Mouse (Mus musculus) left cerebral cortex, adult 8-10 months (tissue): ENCODE measurements around the gene F2rl3. TPM values are rescaled to one million over a fixed set of nuclear protein-coding genes. Genes with fewer than 3 reads are reported as not detected.

Experiments used
- DNase-seq, 2 experiments: peaks; one replicate each; pipeline ENCODE4 v3.0.0; 2022; ENCODE audit warnings: low spot score in 2 of 2
- total RNA-seq, 4 experiments: library from RNA; stranded (reverse); gene quantifications; 2 replicates each; pipeline ENCODE4 v1.2.4; 2022

The F2rl3 gene
- under 1 TPM in 1 of 4 experiments, not detected in 3; 0.34 TPM for total RNA-seq

DNA sequence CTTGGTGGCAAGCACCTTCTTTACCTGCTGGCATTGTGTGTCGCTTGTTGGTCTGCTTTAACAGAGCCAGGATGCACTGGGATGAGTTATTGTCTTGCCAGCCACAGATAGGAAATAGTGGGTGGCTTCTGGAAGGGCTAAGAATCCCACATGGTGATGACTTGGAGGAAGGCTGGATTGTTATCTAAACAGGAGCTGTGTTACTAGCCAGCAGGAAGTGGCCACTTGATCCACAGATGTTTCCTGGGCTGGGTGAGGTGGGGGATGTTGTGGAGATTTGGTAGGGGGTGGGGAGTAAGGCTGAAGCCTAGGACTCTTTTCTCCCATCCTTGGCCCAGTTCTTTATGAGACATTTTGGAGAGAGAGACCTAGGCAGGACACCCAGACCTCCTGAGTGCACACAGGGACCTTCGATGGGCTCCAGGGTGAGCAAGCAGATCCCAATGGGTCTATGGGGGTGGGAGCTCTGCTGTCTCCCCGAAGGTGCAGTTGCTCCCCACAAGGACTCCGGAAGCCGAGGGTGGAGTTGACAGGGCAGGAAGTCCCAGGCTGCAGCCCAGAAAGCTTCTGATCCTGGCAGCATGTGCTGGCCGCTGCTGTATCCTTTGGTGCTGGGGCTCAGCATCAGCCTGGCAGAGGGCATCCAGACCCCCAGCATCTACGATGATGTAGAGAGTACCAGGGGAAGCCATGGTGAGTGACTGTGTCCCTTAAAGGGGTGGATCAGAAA, at the start of gene F2rl3:
F2rl3 (plus strand) TSS at position 559 of the 730 bp plus-strand sequence.
- no peak for DNase-seq

- no peak for DNase-seq
Measured at GRCm38 (mm10) chr8:72712569-72712968, 49.1 kb upstream of the F2rl3 start.

GRCm38 (mm10) chr8:72716594-72716993, 45.1 kb upstream of the F2rl3 start:
- DNase-seq: no peak

GRCm38 (mm10) chr8:72720541-72720940, 41.1 kb upstream of the F2rl3 start:
- no peak for DNase-seq

GRCm38 (mm10) chr8:72722769-72723650, 38.7 kb upstream of the F2rl3 start, which contains the start of gene Sin3b:
Gene Sin3b (plus strand): TSS chr8:72723285.
- DNase-seq: peak; percentile 85 to 86

DNA sequence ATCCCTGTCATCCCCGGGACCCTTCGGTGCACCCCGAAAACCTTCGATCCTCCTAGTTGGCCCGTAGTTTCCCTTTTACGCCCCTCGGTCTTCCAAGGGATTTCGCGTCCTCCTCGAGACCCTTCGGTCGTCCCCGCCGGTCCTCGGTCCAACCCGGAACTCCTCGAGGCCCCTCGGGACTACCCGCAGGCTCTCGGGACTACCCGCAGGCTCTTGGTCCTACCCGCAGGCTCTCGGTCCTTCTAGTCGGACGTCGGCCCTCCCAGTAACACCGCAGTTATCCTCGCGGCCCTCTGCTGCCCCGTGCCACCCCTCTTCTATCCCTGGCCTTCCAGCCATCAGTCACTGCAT, 38.1 kb upstream of the F2rl3 start:
- DNase-seq: peak in 1 of 2 experiments; percentile 8

DNA sequence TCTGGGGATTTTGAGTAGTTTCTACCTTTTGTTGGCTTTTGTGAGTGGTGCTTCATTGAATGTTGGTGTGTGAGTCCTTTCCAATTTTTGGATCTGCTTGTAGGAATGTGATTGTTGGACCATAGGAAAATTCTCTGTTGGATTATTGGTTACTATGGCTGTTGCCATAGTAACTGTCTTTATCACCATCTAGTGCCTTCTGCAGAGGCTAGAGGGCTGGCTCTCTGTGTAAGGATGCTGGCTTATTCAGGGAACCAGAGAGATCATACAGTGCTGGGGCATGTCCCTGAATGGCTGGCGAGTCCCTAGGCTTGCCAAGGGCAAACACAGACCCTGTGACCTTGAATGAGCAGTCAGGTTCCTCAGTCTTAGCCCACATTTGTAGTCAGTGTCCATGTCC, 33.0 kb upstream of the F2rl3 start:
- no peak for DNase-seq

DNA sequence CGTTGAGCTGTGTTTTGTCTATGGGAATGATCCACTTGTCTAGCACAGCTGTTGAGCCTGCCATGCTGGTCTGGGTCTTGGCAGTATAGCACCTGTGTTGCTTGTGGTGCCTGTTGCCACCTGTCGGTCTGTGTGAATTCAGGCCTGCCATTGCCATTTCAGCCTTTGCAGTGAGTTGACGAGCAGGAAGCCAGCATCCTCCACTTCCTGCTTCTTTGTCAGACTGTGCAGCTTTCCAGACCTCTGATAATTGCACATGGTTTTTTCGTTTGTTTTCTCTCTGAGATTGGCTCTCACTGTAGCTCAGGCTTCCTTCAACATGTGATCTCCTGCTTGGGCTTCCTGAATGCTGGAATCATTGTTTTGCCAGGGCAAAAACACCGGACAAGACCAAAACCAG, 26.7 kb upstream of the F2rl3 start:
- no peak for DNase-seq

- DNase-seq: no peak
Measured at GRCm38 (mm10) chr8:72736868-72737267, 24.8 kb upstream of the F2rl3 start.

DNA sequence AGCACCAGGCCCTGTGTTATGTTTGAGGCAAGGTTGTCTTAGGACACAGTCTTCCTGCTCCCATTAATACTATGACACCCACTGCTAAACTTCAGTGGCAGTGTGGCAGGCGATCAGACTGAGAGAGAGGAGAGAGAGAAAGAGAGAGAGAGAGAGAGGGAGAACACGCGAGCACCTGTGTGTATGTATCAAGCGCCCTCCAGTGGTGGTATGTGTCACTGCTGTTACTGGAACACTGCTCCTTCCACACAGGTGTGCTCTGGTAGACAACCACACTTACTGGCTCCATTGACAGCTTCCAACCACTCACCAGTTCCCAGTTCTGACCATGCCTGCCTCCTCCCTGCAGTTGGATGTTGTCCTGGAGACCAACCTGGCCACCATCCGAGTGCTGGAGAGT, 15.6 kb upstream of the F2rl3 start:
- DNase-seq: peak; percentile 34 to 35

- DNase-seq: no peak
Measured at GRCm38 (mm10) chr8:72749846-72750245, 11.8 kb upstream of the F2rl3 start.

DNA sequence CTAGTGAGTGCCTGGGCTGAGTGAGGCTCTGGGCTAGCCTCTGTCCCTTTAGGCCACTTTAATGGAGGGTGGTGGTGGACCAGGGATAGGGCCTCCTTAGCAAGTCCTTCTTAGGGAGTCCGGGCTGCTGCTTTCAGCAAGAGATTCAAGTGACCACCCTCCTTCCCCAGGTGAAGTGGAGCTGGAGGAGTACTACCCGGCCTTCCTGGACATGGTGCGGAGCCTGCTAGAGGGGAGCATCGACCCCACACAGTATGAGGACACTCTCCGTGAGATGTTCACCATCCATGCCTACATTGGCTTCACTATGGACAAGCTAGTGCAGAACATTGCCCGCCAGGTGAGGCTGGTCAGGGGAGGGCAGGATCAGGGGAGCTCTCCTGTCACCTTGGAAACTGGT, 11.4 kb upstream of the F2rl3 start:
- no peak for DNase-seq

GRCm38 (mm10) chr8:72751126-72751525, 10.6 kb upstream of the F2rl3 start:
- peak in 1 of 2 experiments; percentile 3 for DNase-seq

DNA sequence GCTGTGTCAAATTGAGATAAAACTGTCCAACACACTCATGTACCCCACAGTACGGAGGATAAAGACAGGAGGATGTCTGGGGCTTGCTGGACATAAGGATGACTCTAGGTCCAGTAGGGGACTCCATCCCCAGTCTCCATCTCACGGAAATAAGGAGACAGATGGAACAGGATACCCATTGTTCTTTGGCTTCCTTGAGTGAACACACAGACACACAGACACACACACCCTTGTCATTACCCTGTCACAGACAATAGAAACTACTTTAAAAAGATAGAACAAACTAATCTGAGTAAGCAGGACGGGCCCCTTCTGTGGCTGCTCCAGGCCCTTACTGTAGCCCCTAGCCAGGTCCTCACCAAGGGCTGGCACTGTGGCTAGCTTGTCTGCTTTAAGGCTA, 9.4 kb upstream of the F2rl3 start:
- no peak for DNase-seq

DNA sequence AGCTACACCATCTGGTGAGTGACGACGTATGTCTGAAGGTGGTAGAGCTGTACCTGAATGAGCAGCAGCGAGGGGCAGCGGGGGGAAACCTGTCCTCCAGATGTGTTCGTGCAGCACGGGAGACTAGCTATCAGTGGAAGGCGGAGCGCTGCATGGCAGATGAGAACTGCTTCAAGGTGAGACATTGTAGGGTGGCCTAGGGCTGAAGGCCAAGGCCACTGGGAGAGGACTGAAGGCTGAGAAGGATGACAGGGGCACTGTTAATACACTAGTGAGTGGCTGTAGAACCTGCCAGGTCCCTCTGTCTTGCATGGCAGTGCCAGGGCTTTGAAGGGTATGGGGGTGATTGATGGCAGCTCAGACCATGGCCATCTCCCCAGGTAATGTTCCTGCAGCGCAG, 8.5 kb upstream of the F2rl3 start:
- peak in 1 of 2 experiments; percentile 3 for DNase-seq

DNA sequence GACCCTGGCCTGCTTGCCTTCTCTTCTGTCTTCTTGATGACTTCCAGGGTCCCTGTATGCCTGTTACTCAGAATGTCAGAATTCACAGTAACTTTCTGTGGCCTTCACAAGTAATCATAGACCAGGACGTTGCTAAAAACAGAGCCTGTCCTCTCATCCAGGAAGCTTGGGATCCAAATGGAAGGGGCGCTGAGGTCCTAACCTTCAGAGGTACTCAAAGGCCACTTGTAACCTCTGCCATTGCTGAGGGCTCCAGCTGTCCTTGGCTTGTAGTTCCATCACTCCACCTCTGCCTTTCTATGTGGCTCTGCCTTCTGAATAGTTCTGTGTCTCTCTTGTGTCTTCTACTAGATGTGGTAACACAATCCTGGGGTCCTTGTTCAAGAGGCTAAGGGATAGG, 7.9 kb upstream of the F2rl3 start:
- DNase-seq: no peak

GRCm38 (mm10) chr8:72756031-72756430, 5.6 kb upstream of the F2rl3 start:
- no peak for DNase-seq

DNA sequence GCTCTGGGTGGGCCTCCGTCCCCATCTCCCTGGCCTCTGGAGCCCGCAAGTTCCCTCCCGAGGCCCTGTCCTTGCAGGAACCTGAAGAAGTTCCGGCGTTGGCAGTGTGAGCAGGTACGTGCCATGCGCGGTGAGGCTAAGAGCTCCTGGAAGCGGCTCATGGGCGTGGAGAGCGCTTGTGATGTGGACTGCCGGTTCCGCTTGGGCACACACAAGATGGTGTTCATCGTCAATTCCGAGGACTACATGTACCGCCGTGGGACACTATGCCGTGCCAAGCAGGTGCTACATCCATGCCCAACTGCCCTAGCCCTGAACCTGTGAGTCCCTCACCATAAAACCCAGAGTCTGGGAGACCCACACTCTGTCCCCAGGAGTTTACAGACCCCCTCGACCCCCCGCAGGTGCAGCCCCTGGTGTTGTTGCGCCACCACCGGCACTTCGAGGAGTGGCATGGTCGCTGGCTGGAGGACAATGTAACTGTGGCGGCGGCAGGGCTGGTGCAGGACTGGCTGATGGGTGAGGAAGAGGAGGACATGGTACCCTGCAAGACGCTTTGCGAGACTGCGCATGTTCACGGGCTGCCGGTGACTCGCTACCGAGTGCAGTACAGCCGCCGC, 4.8 kb upstream of the F2rl3 start:
- DNase-seq: no peak

GRCm38 (mm10) chr8:72757426-72758195, 4.1 kb upstream of the F2rl3 start:
- DNase-seq: no peak

- no peak for DNase-seq
Measured at GRCm38 (mm10) chr8:72758310-72758709, 3.4 kb upstream of the F2rl3 start.

GRCm38 (mm10) chr8:72760216-72760615, 1.5 kb upstream of the F2rl3 start:
- no peak for DNase-seq
